Mouse (Mus musculus) adrenal gland, postnatal 4 days (tissue): Measurements from ENCODE around the gene Gtf2h2. TPM values are rescaled to one million over a fixed set of nuclear protein-coding genes. Genes with fewer than 3 reads are reported as not detected.
"Not testable (repeated sequence)": the region's sequence is repeated elsewhere in the genome, so short reads cannot be mapped to it uniquely, and the experiment has no call there.

ENCODE experiments used
- DNase-seq, 2 experiments: peaks; one replicate each; pipeline ENCODE4 v3.0.0; 2021 to 2022; ENCODE audit warnings: low spot score in 2 of 2, mixed read lengths in 2 of 2
- long read RNA-seq, 2 experiments: library from polyadenylated mRNA; stranded (forward); transcript quantifications; one replicate each; pipeline ENCODE4 v2.0.0; 2021
- total RNA-seq, 2 experiments: library from RNA; stranded (reverse); gene quantifications; 2 replicates each; pipeline ENCODE4 v1.2.3; 2021

Gtf2h2 gene
- 10 to 100 TPM; 49.5 to 55.6 TPM for total RNA-seq
- long read RNA-seq, experiment 1, transcript Gtf2h2-202 (16 exons, 1,656 nt): major isoform, 19 of 27 reads
- long read RNA-seq, experiment 1, partial matches to known transcripts: 5 of 27 reads
- long read RNA-seq, experiment 1, other reads (novel, unspliced or antisense): 3 of 27 reads
- long read RNA-seq, experiment 2, transcript Gtf2h2-202 (16 exons, 1,656 nt): major isoform, 18 of 31 reads
- long read RNA-seq, experiment 2, partial matches to known transcripts: 5 of 31 reads
- long read RNA-seq, experiment 2, other reads (novel, unspliced or antisense): 8 of 31 reads

- peak; percentile 57 to 75 for DNase-seq
These were observed at the start of gene Gtf2h2 for GRCm38 (mm10) chr13:100492061-100492787. Gtf2h2 (minus strand) TSS chr13:100492579.

GRCm38 (mm10) chr13:100536149-100536548 lies 43.8 kb upstream of the Gtf2h2 start:
- no peak for DNase-seq

- DNase-seq: no peak
These were observed 40.5 kb upstream of the Gtf2h2 start for GRCm38 (mm10) chr13:100532788-100533365.

- DNase-seq: no peak
These were observed 34.3 kb upstream of the Gtf2h2 start for GRCm38 (mm10) chr13:100526649-100527038.

- no peak for DNase-seq
These were observed 33.7 kb upstream of the Gtf2h2 start for GRCm38 (mm10) chr13:100525935-100526648.

GRCm38 (mm10) chr13:100524896-100525295 lies 32.5 kb upstream of the Gtf2h2 start:
- no peak for DNase-seq

GRCm38 (mm10) chr13:100523698-100524097 lies 31.3 kb upstream of the Gtf2h2 start:
- DNase-seq: no peak

- DNase-seq: no peak
These were observed 29.6 kb upstream of the Gtf2h2 start for GRCm38 (mm10) chr13:100521724-100522591.

- DNase-seq: no peak
These were observed 26.8 kb upstream of the Gtf2h2 start for GRCm38 (mm10) chr13:100519162-100519561.

- no peak for DNase-seq
These were observed 25.8 kb upstream of the Gtf2h2 start for GRCm38 (mm10) chr13:100518191-100518590.

GRCm38 (mm10) chr13:100517652-100518153 lies 25.3 kb upstream of the Gtf2h2 start:
- no peak for DNase-seq

- no peak for DNase-seq
These were observed 24.1 kb upstream of the Gtf2h2 start for GRCm38 (mm10) chr13:100516213-100517105.

- DNase-seq: no peak
These were observed 20.4 kb upstream of the Gtf2h2 start for GRCm38 (mm10) chr13:100512792-100513191.

- DNase-seq: no peak
These were observed 19.5 kb upstream of the Gtf2h2 start for GRCm38 (mm10) chr13:100511860-100512364.

- DNase-seq: no peak
These were observed 18.9 kb upstream of the Gtf2h2 start for GRCm38 (mm10) chr13:100511146-100511859.

- DNase-seq: not testable (repeated sequence)
These were observed 7.2 kb upstream of the Gtf2h2 start for GRCm38 (mm10) chr13:100499625-100500024.

- no peak for DNase-seq
These were observed 3.0 kb upstream of the Gtf2h2 start for GRCm38 (mm10) chr13:100495337-100495736.

GRCm38 (mm10) chr13:100494370-100494769 lies 2.0 kb upstream of the Gtf2h2 start:
- DNase-seq: not testable (repeated sequence)
